In genomic region chr12:39027948-39028347, GRCm38 (mm10) we compare ENCODE assay signal across 17 mouse cellular contexts.
"Had no signal": no experiment of that assay in that cellular context is flagged by ENCODE, and none has a peak within 500 bp of the region (broad histone marks: within the 10 kb centered on the region; RNA-seq: fewer than 3 reads in every experiment).

No protein-coding gene starts in this region.

- H3K27me3 ChIP-seq: lung, embryonic 15.5 days; megakaryocyte, embryonic 14.5 days; midbrain, embryonic 13.5 days; midbrain, embryonic 15.5 days; neural tube, embryonic 12.5 days; stomach, embryonic 15.5 days had no signal

- H3K4me1 ChIP-seq: lung, embryonic 15.5 days; megakaryocyte, embryonic 14.5 days; midbrain, embryonic 13.5 days; midbrain, embryonic 15.5 days; neural tube, embryonic 12.5 days; stomach, embryonic 15.5 days had no signal

- H3K9ac ChIP-seq: lung, embryonic 15.5 days; midbrain, embryonic 13.5 days; midbrain, embryonic 15.5 days; neural tube, embryonic 12.5 days; stomach, embryonic 15.5 days had no signal

- H3K36me3 ChIP-seq: lung, embryonic 15.5 days; midbrain, embryonic 13.5 days; midbrain, embryonic 15.5 days; neural tube, embryonic 12.5 days; stomach, embryonic 15.5 days had no signal

- DNase-seq: lung, adult 2 months; lung, postnatal 14 days; lung, postnatal 36 days; right cerebral cortex, postnatal 14 days; thymus, adult 2 months; thymus, postnatal 25 days; thymus, postnatal 4 days had no signal

- H3K9me3 ChIP-seq: lung, embryonic 15.5 days; megakaryocyte, embryonic 14.5 days; midbrain, embryonic 13.5 days; midbrain, embryonic 15.5 days; neural tube, embryonic 12.5 days; stomach, embryonic 15.5 days had no signal

- H3K4me3 ChIP-seq: lung, embryonic 15.5 days; megakaryocyte, embryonic 14.5 days; midbrain, embryonic 13.5 days; midbrain, embryonic 15.5 days; neural tube, embryonic 12.5 days; stomach, embryonic 15.5 days had no signal

- ATAC-seq: lung, postnatal 0 days; midbrain, embryonic 13.5 days had no signal

- H3K27ac ChIP-seq: lung, embryonic 15.5 days; macrophage; midbrain, embryonic 13.5 days; midbrain, embryonic 15.5 days; neural tube, embryonic 12.5 days; stomach, embryonic 15.5 days; stomach, postnatal 0 days had no signal

- H3K4me2 ChIP-seq: lung, embryonic 15.5 days; midbrain, embryonic 11.5 days; midbrain, embryonic 13.5 days; midbrain, embryonic 15.5 days; neural tube, embryonic 12.5 days; stomach, embryonic 15.5 days had no signal
